Mouse (Mus musculus) ovary, postnatal 14 days (tissue): Measurements from ENCODE around the gene Faim.

Experiments
- DNase-seq: peaks from one replicate; pipeline ENCODE4 v3.0.0; 2022; ENCODE audit warnings: low spot score

The Faim gene

DNA sequence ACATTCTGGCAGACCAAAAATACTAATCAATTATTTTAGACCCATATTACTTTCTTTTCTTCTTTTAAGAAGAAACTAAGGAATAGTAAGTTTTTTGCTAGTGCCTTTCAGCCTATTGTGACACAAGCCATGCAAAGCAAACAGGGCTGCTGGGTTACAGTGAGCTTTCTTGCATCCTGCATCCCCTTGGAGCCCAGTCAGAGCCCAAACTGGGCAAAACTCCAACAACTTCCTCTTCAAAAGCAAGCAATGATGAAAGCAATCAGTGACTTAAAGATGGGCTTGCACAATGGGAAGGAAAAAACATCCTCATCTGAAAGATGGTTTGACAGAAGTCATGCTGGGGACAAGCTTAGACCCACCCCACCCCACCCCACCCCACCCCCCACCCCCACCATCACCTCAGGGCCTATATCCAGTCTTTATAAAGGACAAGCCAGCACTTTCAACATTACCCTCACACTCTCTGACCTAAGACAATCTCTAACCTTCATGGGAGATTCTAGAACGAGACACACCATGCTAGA lies 62.6 kb downstream of the Faim start:
- DNase-seq, result no peak

- no peak for DNase-seq
Measured at GRCm38 (mm10) chr9:99049760-99050159, 63.6 kb downstream of the Faim start.
